Mouse (Mus musculus) retina, embryonic 14.5 days (tissue): ENCODE data around the gene Ankmy2.
"Not testable (repeated sequence)": the region's sequence is repeated elsewhere in the genome, so short reads cannot be mapped to it uniquely, and the experiment has no call there.

Source experiments
- DNase-seq: peaks from one replicate; pipeline ENCODE4 v3.0.0-alpha.2; 2015; ENCODE audit warnings: low spot score

Gene Ankmy2

DNA sequence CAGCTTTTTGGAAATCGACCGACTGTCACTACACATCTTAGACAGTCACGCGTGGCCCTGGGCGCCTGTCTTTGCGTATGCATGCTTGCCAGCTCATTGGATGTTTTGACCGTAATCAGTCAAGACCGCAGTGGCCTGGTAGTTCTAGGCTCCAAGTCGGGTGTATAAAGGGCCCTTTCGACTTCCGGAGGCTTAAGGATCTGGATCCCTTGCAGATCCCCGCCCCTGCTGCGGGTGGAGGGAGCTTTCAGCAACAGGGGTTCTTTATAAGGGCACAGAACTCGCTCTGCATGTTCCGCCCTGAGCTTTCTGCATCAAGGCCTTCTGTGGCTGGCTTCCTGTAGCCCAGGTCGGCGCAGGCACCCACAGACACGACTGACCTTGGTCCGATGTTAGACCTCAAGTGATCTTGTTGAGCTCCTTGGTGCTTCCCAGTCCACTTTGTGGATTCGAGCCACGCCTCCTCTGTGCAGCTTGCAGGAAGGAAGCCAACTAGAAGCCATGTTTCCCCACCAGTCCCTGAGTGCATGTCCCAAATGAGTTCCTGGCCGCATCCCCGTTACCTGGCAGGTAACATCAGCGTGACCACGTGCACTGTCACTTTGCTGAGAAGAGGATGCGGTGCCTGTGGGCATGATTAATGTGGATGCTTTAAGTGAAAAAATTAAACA lies 859 bp downstream of the Ankmy2 start, which contains the start of gene Bzw2:
Bzw2 (minus strand) TSS at position 443 of the 671 bp plus-strand sequence.
- DNase-seq = peak; percentile 71

DNA sequence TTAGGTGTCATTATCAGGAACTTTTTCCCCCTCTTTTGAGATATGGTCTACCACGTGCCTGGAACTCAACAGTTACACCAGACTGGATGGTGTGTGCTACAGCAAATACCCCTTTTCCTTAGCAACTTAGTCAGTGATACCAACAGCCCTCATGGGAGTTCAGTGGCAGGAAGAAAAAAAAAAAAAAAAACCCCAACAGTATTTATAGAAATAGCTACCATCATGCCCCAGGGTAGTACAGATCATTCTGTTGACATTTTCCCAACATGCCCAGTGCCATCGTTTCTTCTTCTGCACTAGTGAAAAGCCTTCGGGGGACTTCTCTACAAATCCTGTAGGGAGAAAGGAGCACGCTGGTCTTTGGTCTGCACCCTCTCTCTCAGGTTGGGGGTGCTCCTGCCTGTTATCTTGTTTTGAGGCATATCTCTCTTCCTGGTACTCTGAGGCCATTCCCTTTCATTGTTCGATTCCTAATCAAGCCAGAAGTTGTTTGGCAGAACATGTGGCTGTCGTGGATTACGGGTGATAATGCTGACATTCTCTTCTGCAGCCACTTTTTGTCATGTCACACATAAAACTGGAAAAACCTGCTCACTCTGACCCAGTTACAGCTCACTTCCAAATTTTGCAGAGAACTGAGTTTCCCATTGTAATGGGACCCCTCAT lies 7.3 kb downstream of the Ankmy2 start:
- DNase-seq = no peak

DNA sequence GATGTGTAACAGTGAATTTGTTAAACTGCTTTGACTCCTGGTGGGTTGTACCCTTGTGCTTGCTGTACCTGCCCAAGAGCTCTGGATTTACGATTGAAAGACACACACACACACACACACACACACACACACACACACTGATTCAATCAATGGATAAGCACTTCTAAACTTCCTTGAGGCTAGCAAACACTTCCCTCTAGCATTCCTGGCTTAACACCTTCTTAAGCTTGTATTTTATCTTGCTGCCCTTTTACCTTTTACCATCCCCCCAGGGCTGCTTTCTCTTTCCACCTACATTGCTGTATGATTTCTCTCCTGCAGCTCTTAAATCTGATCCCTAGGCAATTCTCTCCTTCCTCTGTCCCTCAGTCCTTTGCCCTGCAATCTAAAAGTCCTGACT lies 8.4 kb downstream of the Ankmy2 start:
- DNase-seq = no peak

DNA sequence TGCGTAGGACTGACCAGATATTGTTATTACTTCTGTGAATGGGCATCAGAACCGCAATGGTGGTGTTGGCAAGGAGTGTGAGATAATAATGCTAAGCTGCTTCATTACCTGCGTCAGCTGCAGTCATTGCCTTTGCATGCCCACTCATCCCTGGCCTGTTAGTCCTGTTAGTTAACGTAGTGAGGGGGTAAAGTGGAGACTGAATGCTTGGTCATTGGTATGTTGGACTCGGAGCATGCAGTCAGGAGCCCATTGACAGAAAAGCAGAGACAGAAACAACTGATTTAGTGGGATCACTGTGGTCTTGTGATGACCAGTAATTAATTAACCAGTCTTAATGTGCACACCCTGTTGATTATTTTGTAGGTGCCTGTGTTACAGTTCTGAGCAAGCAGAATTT lies 20.3 kb downstream of the Ankmy2 start:
- DNase-seq = no peak

DNA sequence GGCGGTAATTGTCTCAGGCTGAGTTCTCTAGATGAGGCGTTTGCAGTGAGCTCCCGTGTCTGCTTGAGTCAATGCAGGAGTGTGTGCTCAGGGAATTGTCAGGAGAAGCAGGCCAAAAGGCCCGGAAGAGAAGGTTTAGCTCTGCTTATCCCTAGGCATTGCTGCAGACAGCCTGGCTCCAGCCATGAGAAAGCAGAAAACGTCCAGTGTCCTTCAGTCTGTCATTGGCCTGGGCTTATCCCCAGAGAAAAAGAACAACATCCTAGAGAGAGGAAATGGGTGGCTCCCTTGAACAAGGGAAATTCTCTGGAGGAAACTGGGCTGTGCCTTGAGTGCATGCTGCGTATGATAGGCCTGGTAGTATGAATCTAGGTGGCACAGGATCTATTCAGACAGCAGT lies 25.7 kb downstream of the Ankmy2 start:
- DNase-seq = no peak

DNA sequence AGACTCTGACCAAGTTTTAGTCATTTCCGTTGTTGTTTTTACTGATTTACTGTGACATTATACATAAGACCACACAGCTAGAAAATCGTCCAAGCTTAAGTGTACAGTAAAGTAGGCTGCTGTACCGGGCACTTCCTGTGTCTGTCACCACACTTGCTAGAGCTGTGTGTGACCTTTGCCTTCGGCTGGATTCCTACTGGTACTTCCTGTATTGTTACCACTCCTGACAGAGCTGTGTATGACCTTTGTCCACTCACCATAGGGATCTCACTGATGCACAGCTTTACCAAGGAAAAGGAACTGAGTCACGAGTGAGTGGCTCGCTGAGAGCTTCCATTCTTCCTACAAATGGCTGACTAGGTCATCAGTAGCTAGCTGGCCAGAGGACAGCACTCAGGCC lies 30.2 kb downstream of the Ankmy2 start:
- no peak for DNase-seq

DNA sequence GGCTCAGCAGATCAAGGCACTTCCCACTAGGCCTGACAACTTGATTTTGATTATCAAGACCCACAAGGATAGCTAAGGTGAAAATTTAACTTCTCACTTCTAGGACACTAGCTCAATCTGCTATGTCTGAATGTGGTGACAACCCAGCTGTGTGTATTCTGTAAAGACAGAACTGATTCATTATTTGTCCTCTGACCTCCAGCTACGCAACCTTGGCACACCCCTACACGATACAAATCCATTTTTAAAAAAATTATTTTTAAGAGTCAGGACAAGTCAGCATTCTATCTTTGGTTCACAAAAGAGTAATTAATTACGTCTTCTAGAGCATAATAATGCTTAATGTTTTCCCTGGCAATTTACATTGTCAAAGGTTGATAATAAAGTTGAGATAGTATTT lies 32.7 kb downstream of the Ankmy2 start:
- no peak for DNase-seq

DNA sequence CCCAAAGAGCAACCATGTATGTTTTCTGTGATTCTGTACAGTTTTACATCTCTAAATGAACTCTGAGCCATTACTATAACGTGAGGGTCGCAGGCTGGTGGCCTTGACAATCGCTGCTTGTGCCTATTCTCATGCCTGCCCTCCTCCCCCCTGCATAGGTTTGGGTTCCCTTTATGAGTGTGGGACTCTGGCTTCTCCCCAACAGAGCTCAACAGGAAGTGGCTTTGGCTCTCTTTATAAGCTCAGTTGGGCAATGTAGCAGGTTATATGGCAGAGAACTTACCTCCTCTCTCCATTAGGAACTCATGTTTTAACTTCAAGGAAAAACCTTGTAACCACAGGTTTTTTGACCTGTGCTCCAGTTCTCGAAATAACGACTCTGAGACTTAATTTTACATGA lies 33.4 kb downstream of the Ankmy2 start:
- no peak for DNase-seq

DNA sequence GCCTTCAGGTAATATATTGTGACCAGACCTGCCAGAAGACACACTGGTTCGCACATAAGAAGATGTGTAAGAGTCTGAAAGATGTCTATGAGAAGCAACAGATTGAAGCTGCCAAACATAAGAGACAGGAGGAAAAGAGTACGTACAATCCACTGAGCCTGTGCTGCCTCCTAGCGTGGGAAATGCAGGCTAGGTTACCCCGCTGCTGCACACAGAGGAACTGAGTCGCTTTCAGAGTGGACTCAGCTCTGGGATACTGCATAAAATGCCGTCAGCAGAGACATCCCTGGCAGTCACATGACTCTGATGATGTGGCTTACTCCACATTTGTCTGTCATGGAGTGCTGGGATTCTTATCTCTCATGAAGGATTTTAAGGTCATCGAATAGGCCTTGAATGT lies 38.1 kb downstream of the Ankmy2 start:
- no peak for DNase-seq

DNA sequence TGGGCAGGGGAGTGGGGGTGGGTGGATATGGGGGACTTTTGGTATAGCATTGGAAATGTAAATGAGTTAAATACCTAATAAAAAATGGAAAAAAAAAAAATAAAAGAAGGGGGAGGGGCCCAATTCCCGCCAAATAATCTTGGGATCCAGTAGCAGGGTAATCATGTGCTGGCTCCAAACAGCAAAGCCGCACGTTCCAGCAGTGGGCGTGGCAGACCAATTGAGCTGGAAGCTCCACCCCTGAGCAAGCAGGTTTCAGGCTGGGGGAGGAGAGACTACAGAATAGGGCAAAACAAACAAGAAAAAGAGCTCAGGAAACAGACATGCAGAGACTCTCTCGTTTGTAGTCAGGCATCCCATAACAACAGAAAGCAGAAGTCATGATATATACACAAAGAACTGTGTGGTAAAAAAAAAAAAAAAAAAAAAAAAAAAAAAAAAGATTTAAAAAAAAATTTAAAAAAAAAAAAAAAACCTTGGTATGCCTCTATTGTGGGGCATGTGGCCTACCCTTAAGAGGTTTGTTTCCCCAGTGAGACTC lies 48.7 kb downstream of the Ankmy2 start:
- not testable (repeated sequence) for DNase-seq

DNA sequence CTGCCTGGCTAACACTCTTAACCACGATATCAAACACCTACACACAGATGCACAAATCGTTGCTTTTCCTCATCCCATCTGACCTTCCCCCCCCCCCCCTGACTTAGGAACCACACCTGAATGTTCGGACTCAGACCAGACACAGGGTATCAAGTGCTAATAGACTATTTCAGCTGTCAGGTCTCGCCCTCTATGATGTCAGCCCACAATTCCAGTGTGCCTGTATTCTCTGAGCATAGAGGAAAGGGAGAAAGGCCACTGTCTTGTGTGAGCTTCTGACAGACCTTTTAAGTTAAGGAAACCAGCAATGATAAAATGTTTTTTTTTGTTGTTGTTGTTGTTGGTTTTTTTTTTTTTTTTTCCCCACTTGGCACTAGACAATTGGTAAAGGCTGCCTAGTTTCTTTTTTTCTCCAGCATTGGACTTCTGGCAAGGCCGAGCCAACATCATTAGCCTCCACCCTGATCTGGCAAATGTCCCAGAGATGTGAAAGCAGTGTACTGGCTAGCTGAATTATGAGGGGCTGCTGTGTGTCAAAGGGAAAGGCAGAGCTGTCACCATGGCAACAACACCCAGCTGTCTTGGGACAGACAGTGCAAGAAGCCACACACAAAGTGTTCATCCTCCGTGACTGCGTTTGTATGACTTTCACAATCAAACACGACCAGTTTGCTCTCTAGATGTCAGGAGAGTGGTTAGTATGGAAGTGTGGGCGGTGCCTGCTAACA lies 50.3 kb downstream of the Ankmy2 start:
- peak; percentile 72 for DNase-seq

DNA sequence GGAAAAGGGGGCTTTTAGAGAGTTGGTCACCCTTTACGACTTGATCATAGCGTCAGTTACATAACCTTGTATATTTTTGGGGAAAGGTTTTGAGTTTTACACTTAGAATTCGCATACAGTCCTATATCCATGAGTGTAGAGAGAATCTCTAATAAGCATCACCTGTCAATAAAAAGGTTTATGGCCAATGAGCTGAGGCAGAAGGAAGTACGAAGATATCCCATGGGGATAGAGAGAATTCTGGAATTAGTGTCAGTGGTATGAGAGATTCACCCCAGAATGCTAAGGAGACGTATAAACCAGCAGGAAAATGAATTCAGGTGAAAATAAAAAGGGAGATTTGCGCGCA lies 50.9 kb downstream of the Ankmy2 start:
- no peak for DNase-seq

DNA sequence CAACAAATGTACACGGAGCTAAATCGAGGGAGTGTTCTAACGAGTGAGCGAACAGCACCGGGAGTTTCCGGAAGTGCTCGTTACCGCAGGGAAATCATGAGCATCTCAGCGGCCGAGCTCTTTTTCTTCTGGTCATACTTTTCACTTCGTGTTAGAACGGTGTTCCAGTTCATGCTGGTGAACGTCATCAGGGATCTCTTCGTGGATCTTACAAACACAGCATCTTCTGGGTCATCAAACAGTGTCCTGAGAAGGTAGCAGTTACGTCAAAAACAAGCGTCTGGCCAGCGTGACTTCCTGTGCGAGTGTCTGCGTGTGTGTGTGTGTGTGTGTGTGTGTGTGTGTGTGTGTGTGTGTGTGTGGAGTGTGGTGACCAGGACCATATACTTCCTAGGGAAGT lies 51.5 kb downstream of the Ankmy2 start:
- peak; percentile 54 for DNase-seq

DNA sequence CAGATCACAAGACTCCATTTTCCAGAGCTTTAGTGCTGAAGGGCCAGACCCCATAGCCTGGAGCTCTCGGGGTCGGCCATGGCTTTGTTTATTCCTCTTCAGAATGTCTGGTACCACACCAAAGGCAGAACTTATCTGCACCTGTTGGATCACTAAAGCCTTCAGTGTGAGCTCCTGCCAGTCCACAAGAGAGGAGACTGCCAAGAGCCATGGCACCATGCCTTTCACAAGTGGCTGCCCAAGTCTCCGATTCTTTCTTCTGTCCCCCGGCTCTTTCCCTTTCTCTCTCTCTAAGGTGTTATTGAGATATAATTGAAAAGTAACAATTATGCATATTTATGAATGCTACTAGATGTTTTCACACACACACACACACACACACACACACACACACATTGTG lies 53.2 kb downstream of the Ankmy2 start:
- DNase-seq = no peak

DNA sequence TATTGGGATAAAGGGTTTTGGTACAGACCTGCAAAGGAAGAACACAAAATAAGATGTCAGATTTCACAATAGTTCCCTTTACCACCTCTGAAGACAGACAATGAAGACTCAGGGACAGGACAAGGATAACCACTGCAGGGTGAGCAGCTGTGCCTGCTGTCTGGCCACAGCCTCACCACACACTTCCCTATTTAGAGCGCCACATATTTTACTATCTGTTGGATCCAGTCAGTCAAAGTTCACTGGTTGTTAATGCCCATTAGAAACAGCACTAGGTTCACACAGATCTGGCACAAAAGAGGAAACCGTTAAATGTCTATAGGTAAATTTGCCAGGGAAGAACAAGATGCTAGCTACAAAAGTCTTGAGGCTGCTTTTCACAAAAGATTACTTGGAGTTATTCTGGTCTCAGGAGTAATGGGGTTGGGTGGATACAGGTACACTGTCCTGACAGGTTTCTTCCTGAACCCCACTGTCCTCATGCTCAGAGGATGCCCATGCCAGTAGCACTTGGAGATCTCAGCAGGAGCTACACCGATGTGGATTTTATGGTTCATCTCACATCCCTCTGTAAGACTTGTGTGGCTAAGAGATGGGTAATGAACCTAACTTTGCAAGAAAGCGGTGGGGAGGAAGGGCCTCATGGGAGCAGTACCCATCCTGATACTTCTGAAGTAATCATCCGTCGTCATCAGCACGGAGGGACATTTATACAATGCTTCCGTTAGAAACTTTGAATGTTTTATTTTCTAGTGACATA lies 57.7 kb downstream of the Ankmy2 start:
- no peak for DNase-seq

DNA sequence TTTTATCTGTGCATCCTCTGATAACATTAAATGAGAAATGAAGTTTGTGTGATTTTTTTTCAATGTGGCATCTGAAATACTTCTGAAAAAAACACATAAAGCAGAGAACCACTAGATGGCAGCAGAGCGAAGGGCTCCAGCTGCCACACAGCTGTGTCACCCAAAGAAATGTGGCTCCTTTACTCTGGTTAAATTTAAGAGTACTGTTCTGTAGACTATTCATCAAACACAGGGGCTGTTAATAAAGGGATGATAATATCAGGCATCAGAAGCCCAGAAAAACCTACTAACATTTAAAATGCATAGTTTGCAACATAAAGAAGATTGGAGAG lies 58.2 kb downstream of the Ankmy2 start:
- DNase-seq = peak; percentile 91

DNA sequence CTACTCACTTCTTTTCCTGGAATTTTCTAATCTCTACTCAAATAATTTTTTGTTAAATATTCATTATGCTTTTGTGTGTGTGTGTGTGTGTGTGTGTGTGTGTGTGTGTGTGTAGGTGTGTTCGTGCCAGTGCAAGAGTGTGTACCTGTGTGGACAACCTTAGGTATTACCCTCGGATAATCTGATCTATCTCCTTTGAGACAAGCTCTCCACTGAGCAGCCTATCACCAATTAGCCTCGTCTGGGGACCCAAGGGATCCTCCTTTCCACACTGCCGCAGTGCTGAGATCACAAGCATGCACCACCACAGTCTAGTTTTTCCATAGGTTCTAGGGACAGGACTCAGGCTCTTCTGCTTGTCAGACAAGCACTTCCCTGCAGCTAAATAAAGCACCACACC lies 59.3 kb downstream of the Ankmy2 start:
- DNase-seq = no peak

DNA sequence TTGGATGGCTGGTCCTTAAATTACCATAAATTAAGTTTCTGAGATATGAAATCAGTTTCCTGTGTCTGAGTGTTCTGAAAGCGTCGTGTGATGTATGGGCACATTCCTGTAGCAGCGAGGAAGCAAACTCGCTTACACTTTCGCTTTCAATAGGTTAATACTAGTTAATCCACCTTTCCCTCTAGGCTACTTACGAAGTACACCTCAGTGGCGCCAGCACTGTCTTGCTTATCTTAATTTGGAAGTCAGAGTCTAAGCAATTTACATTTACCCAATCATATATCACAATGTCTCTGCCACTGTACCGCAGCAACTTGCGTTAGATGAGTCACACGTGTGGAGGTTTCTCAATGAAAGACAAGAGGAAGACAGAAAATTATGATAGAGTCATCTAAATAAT lies 60.0 kb downstream of the Ankmy2 start:
- no peak for DNase-seq

DNA sequence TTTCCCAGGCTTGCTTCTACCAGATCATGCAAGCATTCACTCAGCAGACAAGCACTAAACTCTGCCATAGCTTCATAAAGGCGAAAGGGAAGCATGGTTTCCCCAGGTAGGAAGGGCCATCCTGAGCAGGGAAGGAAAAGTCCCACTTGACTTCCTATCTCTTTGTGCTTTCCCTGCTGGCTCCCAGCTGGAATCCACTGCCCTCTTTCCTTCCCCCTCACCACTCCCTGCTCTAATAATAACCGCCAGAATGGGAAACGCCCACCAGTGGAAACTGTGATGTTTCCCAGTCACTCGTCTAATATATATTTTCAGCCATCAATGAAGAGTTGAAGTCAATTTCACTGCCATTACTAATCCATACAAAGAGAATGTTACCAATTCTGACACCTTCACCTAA lies 67.5 kb downstream of the Ankmy2 start:
- DNase-seq = no peak

DNA sequence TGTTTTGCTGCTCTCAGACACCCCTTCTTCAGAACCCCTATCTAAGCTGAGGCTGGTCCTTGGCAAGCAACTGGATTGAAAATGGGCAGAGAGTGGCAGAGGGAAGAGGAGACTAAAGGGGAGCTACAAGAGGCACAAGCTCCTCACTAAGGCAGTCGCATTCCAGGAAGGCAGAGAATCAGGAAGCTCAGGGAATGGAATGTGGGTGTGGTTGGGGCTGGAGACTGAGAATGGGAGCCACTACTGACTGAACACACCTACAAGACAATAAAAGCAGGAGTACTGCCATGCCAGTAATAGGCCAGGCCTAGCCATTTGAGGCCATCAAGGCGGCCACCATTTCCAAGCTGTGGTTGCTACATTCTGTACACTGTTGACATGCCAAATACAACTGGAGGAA lies 74.5 kb downstream of the Ankmy2 start:
- DNase-seq = no peak

DNA sequence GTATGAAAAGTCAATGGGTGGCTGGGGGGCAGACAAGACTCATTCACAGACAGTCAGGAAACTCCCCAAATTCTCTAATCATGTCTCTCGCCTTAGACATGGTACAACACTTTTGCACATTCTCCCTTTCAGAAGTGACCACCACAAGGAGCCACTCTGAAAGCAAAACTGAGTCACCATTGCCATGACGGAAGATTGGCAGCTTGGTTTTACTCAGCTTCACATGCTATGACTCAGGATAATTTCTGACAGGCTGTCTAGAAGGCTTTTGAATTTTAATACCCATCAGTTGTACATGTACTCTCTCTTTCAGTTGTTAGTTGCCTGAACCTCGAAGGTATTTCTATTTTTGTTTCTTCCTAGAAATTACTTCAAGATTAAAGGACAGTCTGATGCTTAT lies 84.3 kb downstream of the Ankmy2 start:
- DNase-seq = no peak
